Mouse (Mus musculus) embryonic facial prominence, embryonic 15.5 days (tissue): ENCODE measurements around the gene Myo1g. TPM values are rescaled to one million over a fixed set of nuclear protein-coding genes. Genes with fewer than 3 reads are reported as not detected.

ENCODE experiments used
- ATAC-seq: fragments of 200-750 bp; cut with Nextera tagmentation; 2 replicates; pipeline ENCODE4 v1.8.0; 2017; ENCODE audit warnings: low read depth, moderate TSS enrichment; ENCODE audit not compliant: insufficient number of reproducible peaks, low FRiP score, low TSS enrichment
- H3K27ac ChIP-seq: fragments of 300-500 bp; sonication (generic); replicated peaks from 2 replicates; pipeline ENCODE4 v1.5.1; 2015; ENCODE audit warnings: mild to moderate bottlenecking, inconsistent platforms
- H3K27me3 ChIP-seq: fragments of 300-500 bp; sonication (generic); 2 replicates; pipeline ENCODE4 v1.6.1; 2015; ENCODE audit warnings: inconsistent platforms
- H3K36me3 ChIP-seq: fragments of 300-500 bp; sonication (generic); 2 replicates; pipeline ENCODE4 v1.6.1; 2015; ENCODE audit warnings: mild to moderate bottlenecking, inconsistent platforms
- H3K4me1 ChIP-seq: fragments of 300-500 bp; sonication (generic); 2 replicates; pipeline ENCODE4 v1.6.1; 2015; ENCODE audit warnings: inconsistent platforms
- H3K4me2 ChIP-seq: fragments of 300-500 bp; sonication (generic); replicated peaks from 2 replicates; pipeline ENCODE4 v1.6.1; 2015; ENCODE audit warnings: mild to moderate bottlenecking, inconsistent platforms
- H3K4me3 ChIP-seq: fragments of 300-500 bp; sonication (generic); replicated peaks from 2 replicates; pipeline ENCODE4 v1.5.1; 2015; ENCODE audit warnings: mild to moderate bottlenecking, inconsistent platforms
- H3K9ac ChIP-seq: fragments of 300-500 bp; sonication (generic); 2 replicates; pipeline ENCODE4 v1.6.1; 2015; ENCODE audit warnings: inconsistent platforms
- H3K9me3 ChIP-seq: fragments of 300-500 bp; sonication (generic); replicated peaks from 2 replicates; pipeline ENCODE4 v1.6.1; 2016; ENCODE audit warnings: inconsistent platforms
- WGBS: fragments of 180-500 bp; shearing (Covaris S2); methylation state at CpG from one replicate; pipeline ENCODE4 v1.1.7; 2015; 5-methylcytosine and 5-hydroxymethylcytosine counted together
- polyA plus RNA-seq: library from polyadenylated mRNA; unstranded; fragments of >200 nt; fragmentation: Nextera tagmentation; extraction: Ambion mirVana; gene quantifications from 2 replicates; pipeline ENCODE4 v1.2.1, GENCODE M21; 2015

Myo1g gene
- polyA plus RNA-seq, 1 experiment from 2014 or later: 3.6 TPM

- H3K4me2 ChIP-seq: no peak overlapping the region
- no peaks in the 10 kb centered on the region for H3K27me3 ChIP-seq
- H3K4me3 ChIP-seq: no peak overlapping the region
- no peaks in the 10 kb centered on the region for H3K9me3 ChIP-seq
- H3K36me3 ChIP-seq: peaks cover 5% of the 10 kb centered on the region; the same call in 1 of the 2 replicates
- H3K9ac ChIP-seq: no peak overlapping the region
- no peak overlapping the region for H3K27ac ChIP-seq
- H3K4me1 ChIP-seq: peaks cover 15% of the 10 kb centered on the region
- ATAC-seq: no peak
- 86% methylated on average over 3 of the region's 3 CpGs for WGBS
Observed at GRCm38 (mm10) chr11:6550201-6550600, 29.4 kb upstream of the Myo1g start.

GRCm38 (mm10) chr11:6549770-6550169 is 29.0 kb upstream of the Myo1g start:
- H3K9ac ChIP-seq: no peak overlapping the region
- ATAC-seq: no peak
- no peak overlapping the region for H3K4me2 ChIP-seq
- H3K27me3 ChIP-seq: no peaks in the 10 kb centered on the region
- H3K4me1 ChIP-seq: peaks cover 15% of the 10 kb centered on the region
- no peak overlapping the region for H3K27ac ChIP-seq
- H3K36me3 ChIP-seq: peaks cover 5% of the 10 kb centered on the region; the same call in 1 of the 2 replicates
- no peak overlapping the region for H3K4me3 ChIP-seq
- WGBS: 91% methylated on average over 2 of the region's 2 CpGs
- H3K9me3 ChIP-seq: no peaks in the 10 kb centered on the region

GRCm38 (mm10) chr11:6547696-6548325 is 27.0 kb upstream of the Myo1g start:
- WGBS: 26% methylated on average over 6 of the region's 6 CpGs
- Histone ChIP-seq H3K4me1 (peaks cover 15% of the 10 kb centered on the region), H3K9ac (peak overlapping the region; percentile 70), H3K4me2 (peak overlapping the region; percentile 52), H3K4me3 (peak overlapping the region; percentile 86), H3K27ac (peak overlapping the region; percentile 97), H3K9me3 (no peaks in the 10 kb centered on the region), H3K36me3 (peaks cover 5% of the 10 kb centered on the region; the same call in 1 of the 2 replicates), H3K27me3 (no peaks in the 10 kb centered on the region)
- no peak for ATAC-seq

- H3K36me3 ChIP-seq: peaks cover 5% of the 10 kb centered on the region; the same call in 1 of the 2 replicates
- H3K4me1 ChIP-seq: peaks cover 15% of the 10 kb centered on the region
- H3K9me3 ChIP-seq: no peaks in the 10 kb centered on the region
- H3K4me3 ChIP-seq: peak overlapping the region; percentile 86
- peak overlapping the region; percentile 97 for H3K27ac ChIP-seq
- under 1% methylated on average over 31 of the region's 41 CpGs for WGBS
- ATAC-seq: peak; percentile 75
- H3K4me2 ChIP-seq: peak overlapping the region; percentile 52
- H3K27me3 ChIP-seq: no peaks in the 10 kb centered on the region
- H3K9ac ChIP-seq: peak overlapping the region; percentile 70
Observed at GRCm38 (mm10) chr11:6547037-6547680, 26.4 kb upstream of the Myo1g start.

- Histone ChIP-seq H3K4me3 (peak within 1 kb of the TSS; percentile 86), H3K9ac (peak within 1 kb of the TSS; percentile 70), H3K4me2 (peak within 1 kb of the TSS; percentile 52), H3K27me3 (no peaks in the 10 kb centered on the region), H3K36me3 (peaks cover 1% of the 10 kb centered on the region; the same call in 1 of the 2 replicates), H3K27ac (peak within 1 kb of the TSS; percentile 97), H3K9me3 (no peaks in the 10 kb centered on the region), H3K4me1 (peaks cover 15% of the 10 kb centered on the region)
- ATAC-seq: peak; percentile 95
- under 1% methylated on average over 36 of the region's 57 CpGs for WGBS
Observed at GRCm38 (mm10) chr11:6546205-6547013, 25.6 kb upstream of the Myo1g start, which contains the start of gene Ccm2. Gene Ccm2 (plus strand): TSS chr11:6546887.

GRCm38 (mm10) chr11:6545857-6546192 is 25.1 kb upstream of the Myo1g start:
- WGBS: 31% methylated on average over 3 of the region's 3 CpGs
- Histone ChIP-seq H3K9me3 (no peaks in the 10 kb centered on the region), H3K36me3 (no peaks in the 10 kb centered on the region; the same call in 1 of the 2 replicates), H3K27me3 (no peaks in the 10 kb centered on the region), H3K27ac (peak overlapping the region; percentile 97), H3K9ac (peak overlapping the region; percentile 70; the same call in 1 of the 2 replicates), H3K4me2 (peak overlapping the region; percentile 52), H3K4me3 (peak overlapping the region; percentile 86), H3K4me1 (peaks cover 15% of the 10 kb centered on the region)
- no peak for ATAC-seq

GRCm38 (mm10) chr11:6545186-6545856 is 24.6 kb upstream of the Myo1g start:
- 95% methylated on average over 4 of the region's 4 CpGs for WGBS

GRCm38 (mm10) chr11:6544683-6545082 is 23.9 kb upstream of the Myo1g start:
- Histone ChIP-seq H3K9me3 (no peaks in the 10 kb centered on the region), H3K4me1 (peaks cover 10% of the 10 kb centered on the region), H3K4me3 (no peak overlapping the region), H3K9ac (no peak overlapping the region), H3K27me3 (no peaks in the 10 kb centered on the region), H3K4me2 (no peak overlapping the region), H3K36me3 (no peaks in the 10 kb centered on the region), H3K27ac (no peak overlapping the region)
- ATAC-seq: no peak
- 70% methylated on average over 3 of the region's 3 CpGs for WGBS

More at GRCm38 (mm10) chr11:6545186-6545856, 24.6 kb upstream of the Myo1g start:
- H3K9me3 ChIP-seq: no peaks in the 10 kb centered on the region
- no peak for ATAC-seq
- no peaks in the 10 kb centered on the region for H3K27me3 ChIP-seq
- peaks cover 15% of the 10 kb centered on the region for H3K4me1 ChIP-seq
- H3K4me3 ChIP-seq: no peak overlapping the region
- H3K9ac ChIP-seq: no peak overlapping the region
- H3K4me2 ChIP-seq: no peak overlapping the region
- peak overlapping the region; percentile 97 for H3K27ac ChIP-seq
- no peaks in the 10 kb centered on the region for H3K36me3 ChIP-seq

GRCm38 (mm10) chr11:6530746-6531145 is 10.0 kb upstream of the Myo1g start:
- Histone ChIP-seq H3K4me1 (0 out of 2 replicates have a peak, but pooled peaks cover 11% of the 10 kb centered on the region), H3K27ac (no peak overlapping the region), H3K4me2 (no peak overlapping the region), H3K9me3 (no peaks in the 10 kb centered on the region), H3K4me3 (no peak overlapping the region), H3K9ac (no peak overlapping the region), H3K27me3 (no peaks in the 10 kb centered on the region), H3K36me3 (peaks cover 8% of the 10 kb centered on the region)
- ATAC-seq: no peak
- 79% methylated on average over 3 of the region's 3 CpGs for WGBS

GRCm38 (mm10) chr11:6529961-6530360 is 9.2 kb upstream of the Myo1g start:
- H3K27me3 ChIP-seq: no peaks in the 10 kb centered on the region
- no peak overlapping the region for H3K4me2 ChIP-seq
- H3K36me3 ChIP-seq: peaks cover 16% of the 10 kb centered on the region
- 0 out of 2 replicates have a peak, but pooled peaks cover 11% of the 10 kb centered on the region for H3K4me1 ChIP-seq
- H3K9me3 ChIP-seq: no peaks in the 10 kb centered on the region
- H3K27ac ChIP-seq: no peak overlapping the region
- 80% methylated on average over 8 of the region's 8 CpGs for WGBS
- no peak for ATAC-seq
- H3K4me3 ChIP-seq: no peak overlapping the region
- no peak overlapping the region for H3K9ac ChIP-seq
